In the genomic region with DNA sequence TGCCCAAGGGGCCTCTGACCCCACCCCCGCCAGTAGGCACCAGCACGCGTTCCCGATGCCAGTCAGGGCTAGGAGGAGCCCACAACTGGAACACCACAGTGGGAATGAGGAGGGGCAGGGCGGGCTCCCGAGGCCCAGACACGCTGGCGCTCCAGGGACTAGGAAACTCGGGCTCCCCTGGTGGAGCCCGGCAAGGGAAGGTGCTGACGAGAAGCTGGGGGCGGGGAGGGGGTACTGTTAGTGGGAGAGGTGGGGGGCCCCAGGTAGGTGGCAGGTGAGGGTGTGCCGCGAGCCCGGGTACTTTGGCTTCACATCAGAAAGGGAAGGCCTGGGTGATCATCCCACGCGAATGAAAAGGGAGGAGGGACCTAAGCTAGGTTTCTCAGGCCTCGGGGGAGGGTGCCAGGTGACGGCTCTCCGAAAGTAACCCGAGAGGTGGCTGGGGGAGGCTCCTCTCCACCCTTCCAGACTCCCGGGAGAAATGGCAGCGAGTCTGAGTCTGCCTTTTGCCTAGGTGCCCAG, we compare ENCODE assay signal across 8 mouse cellular contexts. TPM values are rescaled to one million over a fixed set of nuclear protein-coding genes. Genes with fewer than 3 reads are reported as not detected.
A peak's percentile ranks its signal among the peaks of the same experiment; 100 is the strongest.
DNase-seq lines count a peak whose midpoint lies in the region; ATAC-seq and TF ChIP-seq lines count a peak whose summit lies in the region.

No protein-coding gene starts in this region.

- ATAC-seq in kidney, embryonic 14.5 days (ENCODE audit: low FRiP score, low TSS enrichment): peak; percentile 28; the same call in 1 of the 2 replicates

- H3K27me3 ChIP-seq in testis, adult 2 months (ENCODE audit: control insufficient read depth, insufficient read depth, low read length): no peaks in the 10 kb centered on the region
- 0 out of 2 replicates have a peak, but pooled peaks cover 4% of the 10 kb centered on the region for H3K27me3 ChIP-seq in kidney, embryonic 14.5 days (ENCODE audit: control insufficient read depth, insufficient read depth, low read length)

- peak overlapping the region; percentile 89 for H3K4me3 ChIP-seq in testis, adult 2 months (ENCODE audit: control insufficient read depth, low read depth, low read length)
- H3K4me3 ChIP-seq in kidney, embryonic 14.5 days (ENCODE audit: low read length): peak overlapping the region; percentile 67

- WGBS in kidney, embryonic 14.5 days: 2% methylated on average over 23 of the region's 23 CpGs

- no peak for TF ChIP-seq CTCF in testis, adult 2 months (IDR thresholded peaks at IDR 0.05; ENCODE audit: control insufficient read depth, insufficient read depth, insufficient replicate concordance, low read depth, low read length)

- H3K9me3 ChIP-seq in kidney, embryonic 14.5 days (ENCODE audit: control insufficient read depth, low read length): no peaks in the 10 kb centered on the region

- peaks cover 17% of the 10 kb centered on the region for H3K4me1 ChIP-seq in testis, adult 2 months (ENCODE audit: control insufficient read depth, insufficient read depth, low read length)
- H3K4me1 ChIP-seq in kidney, embryonic 14.5 days (ENCODE audit: control insufficient read depth, insufficient read depth, low read length): peaks cover 38% of the 10 kb centered on the region

- H3K27ac ChIP-seq in testis, adult 2 months (ENCODE audit: control insufficient read depth, insufficient read depth, low read depth, low read length): no peak overlapping the region; the same call in 1 of the 2 replicates
- no peak overlapping the region for H3K27ac ChIP-seq in kidney, embryonic 14.5 days (ENCODE audit: low read depth, low read length)

- no peak for TF ChIP-seq POLR2A in testis, adult 2 months (IDR thresholded peaks at IDR 0.05; ENCODE audit: control insufficient read depth, low read depth, low read length)

- peak overlapping the region; percentile 86 for H3K4me2 ChIP-seq in kidney, embryonic 14.5 days (replicated peaks; ENCODE audit: low read depth, low read length)

- H3K36me3 ChIP-seq in testis, adult 2 months (ENCODE audit: control insufficient read depth, insufficient read depth, low read length): no peaks in the 10 kb centered on the region
- H3K36me3 ChIP-seq in kidney, embryonic 14.5 days (ENCODE audit: control insufficient read depth, insufficient read depth, low read length): no peaks in the 10 kb centered on the region

- H3K9ac ChIP-seq in kidney, embryonic 14.5 days (ENCODE audit: low read depth, low read length): peak overlapping the region; percentile 68

- no peak for DNase-seq in testis, postnatal 14 days (ENCODE audit: low spot score)
- DNase-seq in cerebellum, postnatal 10 days: peak; percentile 55 to 69
- peak; percentile 40 to 58 for DNase-seq in heart, adult 9 months (ENCODE audit: low spot score in 2 of 2)
- DNase-seq in lung, postnatal 14 days: peak; percentile 65
- no peak for DNase-seq in Muller cell, postnatal 12 days (ENCODE audit: inconsistent ontology term)
- no peak for DNase-seq in right cerebral cortex, adult 18-20 months

RNA-seq across cellular contexts. Expression of a gene that starts 0.9 kb away (rescaled TPM):
- polyA plus RNA-seq in testis, adult 2 months (2012; rRNA removed): 1.7 and 1.9 TPM in 2 replicates
- polyA plus RNA-seq in kidney, embryonic 14.5 days (2014; fragmentation: Nextera tagmentation; extraction: Ambion mirVana): 10.7 and 19.9 TPM in 2 replicates

Comparison
In these comparisons a context has a peak if more than half of its experiments do, and no peak if none do; other contexts are left out.
1. DNase-seq: peak in cerebellum, postnatal 10 days (2 of 2), heart, adult 9 months (2 of 2) and lung, postnatal 14 days (single experiment); none in testis, postnatal 14 days (single experiment), Muller cell, postnatal 12 days (single experiment) and right cerebral cortex, adult 18-20 months (single experiment).